ENCODE assay signal across 1 mouse cellular context in the genomic region with DNA sequence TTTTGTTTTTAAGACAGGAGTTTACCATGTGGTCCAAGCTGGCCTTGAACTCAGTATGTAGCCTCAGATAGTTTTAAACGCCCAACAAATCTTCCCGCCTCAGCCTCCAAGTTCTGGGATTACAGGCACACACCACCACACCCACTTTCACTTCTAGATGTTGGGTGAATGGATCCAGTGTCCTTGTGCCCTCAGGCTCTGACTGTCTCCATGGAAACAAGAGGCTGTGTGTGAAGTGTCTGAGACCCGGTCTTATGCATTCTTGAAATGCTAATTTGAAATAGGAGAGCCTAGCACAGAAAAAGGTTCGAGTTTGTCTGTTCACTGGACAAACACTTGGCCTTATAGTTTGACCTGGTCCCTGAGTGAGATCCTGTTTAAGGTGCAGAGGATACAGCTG.
TF ChIP-seq lines count a peak whose summit lies in the region.

No protein-coding gene starts in this region.

TF ChIP-seq in ES-E14, 5 proteins besides CTCF, POLR2A, EP300 and RAD21 (continued from another document):
- TF ChIP-seq HCFC1 (IDR thresholded peaks at IDR 0.05; ENCODE audit: borderline replicate concordance, insufficient read depth, low read length): no peak
- TF ChIP-seq CHD2 (IDR thresholded peaks at IDR 0.05; ENCODE audit: low read depth, low read length): no peak; the same call in 1 of the 2 replicates
TF ChIP-seq in ES-E14: peak in this region for 0.
